In genomic region chr5:136970703-136971102, GRCm38 (mm10) we compare ENCODE assay signal across 8 mouse cellular contexts. TPM values are rescaled to one million over a fixed set of nuclear protein-coding genes. Genes with fewer than 3 reads are reported as not detected.
DNase-seq lines count a peak whose midpoint lies in the region; ATAC-seq and TF ChIP-seq lines count a peak whose summit lies in the region.

No protein-coding gene starts in this region.

- no peak overlapping the region for H3K27ac ChIP-seq in forebrain, postnatal 0 days (ENCODE audit: low read depth, low read length)
- H3K27ac ChIP-seq in forebrain, embryonic 10.5 days = no peak overlapping the region
- no peak overlapping the region for H3K27ac ChIP-seq in embryonic facial prominence, embryonic 11.5 days (replicated peaks; ENCODE audit: low read depth, low read length)
- no peak overlapping the region for H3K27ac ChIP-seq in stomach, embryonic 15.5 days

- no peaks in the 10 kb centered on the region for H3K27me3 ChIP-seq in forebrain, postnatal 0 days (ENCODE audit: insufficient read depth, low read length)
- no peaks in the 10 kb centered on the region for H3K27me3 ChIP-seq in forebrain, embryonic 10.5 days (ENCODE audit: poor library complexity, severe bottlenecking)
- H3K27me3 ChIP-seq in embryonic facial prominence, embryonic 11.5 days (ENCODE audit: control insufficient read depth, insufficient read depth, low read length) = no peaks in the 10 kb centered on the region
- H3K27me3 ChIP-seq in stomach, embryonic 15.5 days (replicated peaks) = no peaks in the 10 kb centered on the region

- no peak for DNase-seq in forebrain, postnatal 0 days
- DNase-seq in forebrain, embryonic 10.5 days (ENCODE audit: extremely low spot score, low spot score) = no peak
- DNase-seq in urinary bladder, postnatal 36 days (ENCODE audit: low spot score in 2 of 2) = peak; percentile 33 to 77
- DNase-seq in urinary bladder, adult 18-20 months (ENCODE audit: low spot score in 2 of 2) = no peak
- DNase-seq in embryonic facial prominence, embryonic 11.5 days (ENCODE audit: low spot score) = peak; percentile 57
- DNase-seq in kidney, adult 9 months = peak; percentile 87
- DNase-seq in lung, postnatal 25 days (ENCODE audit: low spot score) = peak; percentile 86

- no peaks in the 10 kb centered on the region for H3K9me3 ChIP-seq in forebrain, postnatal 0 days (ENCODE audit: low read length)
- H3K9me3 ChIP-seq in forebrain, embryonic 10.5 days = no peaks in the 10 kb centered on the region
- no peaks in the 10 kb centered on the region for H3K9me3 ChIP-seq in embryonic facial prominence, embryonic 11.5 days (replicated peaks; ENCODE audit: control insufficient read depth, low read length)
- H3K9me3 ChIP-seq in stomach, embryonic 15.5 days = no peaks in the 10 kb centered on the region

- H3K9ac ChIP-seq in forebrain, postnatal 0 days = no peak overlapping the region
- H3K9ac ChIP-seq in embryonic facial prominence, embryonic 11.5 days (replicated peaks; ENCODE audit: low read length) = no peak overlapping the region
- H3K9ac ChIP-seq in stomach, embryonic 15.5 days = no peak overlapping the region

- peak; percentile 57 for TF ChIP-seq CTCF in forebrain, postnatal 0 days (IDR thresholded peaks at IDR 0.05; ENCODE audit: low read depth)

- no peak for ATAC-seq in forebrain, postnatal 0 days
- ATAC-seq in embryonic facial prominence, embryonic 11.5 days (replicated peaks; ENCODE audit: insufficient number of reproducible peaks, low FRiP score, low TSS enrichment, low read depth) = no peak
- ATAC-seq in stomach, embryonic 15.5 days (ENCODE audit: insufficient read depth, low FRiP score, low read depth) = 0 out of 2 replicates have a peak, but pooled peaks have one; percentile 12

- no peak overlapping the region for H3K4me3 ChIP-seq in forebrain, postnatal 0 days (ENCODE audit: low read depth, low read length)
- H3K4me3 ChIP-seq in forebrain, embryonic 10.5 days = no peak overlapping the region
- no peak overlapping the region for H3K4me3 ChIP-seq in embryonic facial prominence, embryonic 11.5 days (ENCODE audit: low read depth, low read length)
- H3K4me3 ChIP-seq in stomach, embryonic 15.5 days (replicated peaks) = no peak overlapping the region

- 60% methylated on average over 1 of the region's 1 CpGs for WGBS in forebrain, postnatal 0 days
- WGBS in forebrain, embryonic 10.5 days = 67% methylated on average over 1 of the region's 1 CpGs
- WGBS in embryonic facial prominence, embryonic 11.5 days = 52% methylated on average over 1 of the region's 1 CpGs
- WGBS in stomach, embryonic 15.5 days = 57% methylated on average over 1 of the region's 1 CpGs

- no peak overlapping the region for H3K4me2 ChIP-seq in forebrain, postnatal 0 days (ENCODE audit: low read depth)
- H3K4me2 ChIP-seq in embryonic facial prominence, embryonic 11.5 days (ENCODE audit: low read depth, low read length) = no peak overlapping the region
- H3K4me2 ChIP-seq in stomach, embryonic 15.5 days = no peak overlapping the region

- peaks cover 20% of the 10 kb centered on the region for H3K36me3 ChIP-seq in forebrain, postnatal 0 days (ENCODE audit: insufficient read depth)
- H3K36me3 ChIP-seq in forebrain, embryonic 10.5 days (replicated peaks) = peaks cover 32% of the 10 kb centered on the region
- peaks cover 7% of the 10 kb centered on the region for H3K36me3 ChIP-seq in embryonic facial prominence, embryonic 11.5 days (replicated peaks; ENCODE audit: control insufficient read depth, insufficient read depth, low read depth, low read length)
- 0 out of 2 replicates have a peak, but pooled peaks cover under 1% of the 10 kb centered on the region for H3K36me3 ChIP-seq in stomach, embryonic 15.5 days

- no peaks in the 10 kb centered on the region for H3K4me1 ChIP-seq in forebrain, postnatal 0 days (ENCODE audit: insufficient read depth)
- H3K4me1 ChIP-seq in forebrain, embryonic 10.5 days = peaks cover 10% of the 10 kb centered on the region
- no peaks in the 10 kb centered on the region for H3K4me1 ChIP-seq in embryonic facial prominence, embryonic 11.5 days (ENCODE audit: control insufficient read depth, insufficient read depth, low read length)
- peaks cover 21% of the 10 kb centered on the region for H3K4me1 ChIP-seq in stomach, embryonic 15.5 days

RNA-seq across cellular contexts. Expression of gene Cldn15, which starts 4.3 kb away (rescaled TPM):
- total RNA-seq in forebrain, postnatal 0 days (2014; rRNA removed) = 0.33 and 0.38 TPM in 2 replicates
- 0.13 and 0.15 TPM in 2 replicates for polyA plus RNA-seq in forebrain, postnatal 0 days (2015; fragmentation: Nextera tagmentation; extraction: Ambion mirVana)
- 0.35 and 0.52 TPM in 2 replicates for polyA plus RNA-seq in forebrain, embryonic 10.5 days (2016; fragmentation: Nextera tagmentation; extraction: Ambion mirVana)
- polyA plus RNA-seq in embryonic facial prominence, embryonic 11.5 days (2014; fragmentation: Nextera tagmentation; extraction: Ambion mirVana) = 0.22 and 0.25 TPM in 2 replicates
- polyA plus RNA-seq in stomach, embryonic 15.5 days (2015; fragmentation: Nextera tagmentation; extraction: Ambion mirVana) = 8.9 and 10.8 TPM in 2 replicates

RNA-seq across cellular contexts. Expression of gene Plod3, which starts 16.1 kb away (rescaled TPM):
- 46.6 and 55.2 TPM in 2 replicates for total RNA-seq in forebrain, postnatal 0 days (2014; rRNA removed)
- 18.2 and 21.7 TPM in 2 replicates for polyA plus RNA-seq in forebrain, postnatal 0 days (2015; fragmentation: Nextera tagmentation; extraction: Ambion mirVana)
- polyA plus RNA-seq in forebrain, embryonic 10.5 days (2016; fragmentation: Nextera tagmentation; extraction: Ambion mirVana) = 35.7 and 40.7 TPM in 2 replicates
- 23.1 and 28.0 TPM in 2 replicates for polyA plus RNA-seq in embryonic facial prominence, embryonic 11.5 days (2014; fragmentation: Nextera tagmentation; extraction: Ambion mirVana)
- 44.8 and 46.8 TPM in 2 replicates for polyA plus RNA-seq in stomach, embryonic 15.5 days (2015; fragmentation: Nextera tagmentation; extraction: Ambion mirVana)

RNA-seq across cellular contexts. Expression of gene Znhit1, which starts 17.1 kb away (rescaled TPM):
- total RNA-seq in forebrain, postnatal 0 days (2014; rRNA removed) = 66.1 and 96.9 TPM in 2 replicates
- 176 and 201 TPM in 2 replicates for polyA plus RNA-seq in forebrain, postnatal 0 days (2015; fragmentation: Nextera tagmentation; extraction: Ambion mirVana)
- 102 and 107 TPM in 2 replicates for polyA plus RNA-seq in forebrain, embryonic 10.5 days (2016; fragmentation: Nextera tagmentation; extraction: Ambion mirVana)
- polyA plus RNA-seq in embryonic facial prominence, embryonic 11.5 days (2014; fragmentation: Nextera tagmentation; extraction: Ambion mirVana) = 101 and 104 TPM in 2 replicates
- 90.6 and 94.3 TPM in 2 replicates for polyA plus RNA-seq in stomach, embryonic 15.5 days (2015; fragmentation: Nextera tagmentation; extraction: Ambion mirVana)

RNA-seq across cellular contexts. Expression of gene Fis1, which starts 17.6 kb away (rescaled TPM):
- total RNA-seq in forebrain, postnatal 0 days (2014; rRNA removed) = 221 and 299 TPM in 2 replicates
- 377 and 441 TPM in 2 replicates for polyA plus RNA-seq in forebrain, postnatal 0 days (2015; fragmentation: Nextera tagmentation; extraction: Ambion mirVana)
- 243 and 263 TPM in 2 replicates for polyA plus RNA-seq in forebrain, embryonic 10.5 days (2016; fragmentation: Nextera tagmentation; extraction: Ambion mirVana)
- polyA plus RNA-seq in embryonic facial prominence, embryonic 11.5 days (2014; fragmentation: Nextera tagmentation; extraction: Ambion mirVana) = 298 and 318 TPM in 2 replicates
- polyA plus RNA-seq in stomach, embryonic 15.5 days (2015; fragmentation: Nextera tagmentation; extraction: Ambion mirVana) = 246 and 259 TPM in 2 replicates

RNA-seq across cellular contexts. Expression of gene Vgf, which starts 55.5 kb away (rescaled TPM):
- total RNA-seq in forebrain, postnatal 0 days (2014; rRNA removed) = 82.7 and 116 TPM in 2 replicates
- polyA plus RNA-seq in forebrain, postnatal 0 days (2015; fragmentation: Nextera tagmentation; extraction: Ambion mirVana) = 26.7 and 40.0 TPM in 2 replicates
- 0.35 TPM in 1 of 2 replicates, not detected in the other for polyA plus RNA-seq in forebrain, embryonic 10.5 days (2016; fragmentation: Nextera tagmentation; extraction: Ambion mirVana)
- 0.68 and 0.72 TPM in 2 replicates for polyA plus RNA-seq in embryonic facial prominence, embryonic 11.5 days (2014; fragmentation: Nextera tagmentation; extraction: Ambion mirVana)
- polyA plus RNA-seq in stomach, embryonic 15.5 days (2015; fragmentation: Nextera tagmentation; extraction: Ambion mirVana) = 0.83 and 1.1 TPM in 2 replicates

Comparison
In these comparisons a context has a peak if more than half of its experiments do, and no peak if none do; other contexts are left out.
1. DNase-seq: peak in urinary bladder, postnatal 36 days (2 of 2), embryonic facial prominence, embryonic 11.5 days (single experiment), kidney, adult 9 months (single experiment) and lung, postnatal 25 days (single experiment); none in forebrain, postnatal 0 days (single experiment), forebrain, embryonic 10.5 days (single experiment) and urinary bladder, adult 18-20 months (0 of 2).